Mouse (Mus musculus) erythroblast, adult 5-6 weeks (primary cell): Measurements from ENCODE around the gene Chd6. TPM values are rescaled to one million over a fixed set of nuclear protein-coding genes. Genes with fewer than 3 reads are reported as not detected.

Experiments used
- ATAC-seq: replicated peaks from 2 replicates; pipeline ENCODE4 v1.8.0; 2016; ENCODE audit warnings: moderate number of reproducible peaks, mild to moderate bottlenecking, moderate TSS enrichment, inconsistent platforms; ENCODE audit not compliant: poor library complexity, low FRiP score, severe bottlenecking
- total RNA-seq, 2 experiments: library from RNA; stranded (forward) in 1 of 2; stranded (reverse) in 1 of 2; fragments of 150-400 nt in 1 of 2; fragments of 200-764, 138-1000 nt in 1 of 2; gene quantifications; 2 replicates each; pipeline versions ENCODE4 v1.2.3 to v1.2.4; 2015 to 2017; ENCODE audit warnings: low replicate concordance in 2 of 2

Gene Chd6
- total RNA-seq (2015; ENCODE audit: low replicate concordance) (11.3 and 22.4 TPM in 2 replicates), total RNA-seq (2017; ENCODE audit: low replicate concordance) (22.7 and 26.5 TPM in 2 replicates)

DNA sequence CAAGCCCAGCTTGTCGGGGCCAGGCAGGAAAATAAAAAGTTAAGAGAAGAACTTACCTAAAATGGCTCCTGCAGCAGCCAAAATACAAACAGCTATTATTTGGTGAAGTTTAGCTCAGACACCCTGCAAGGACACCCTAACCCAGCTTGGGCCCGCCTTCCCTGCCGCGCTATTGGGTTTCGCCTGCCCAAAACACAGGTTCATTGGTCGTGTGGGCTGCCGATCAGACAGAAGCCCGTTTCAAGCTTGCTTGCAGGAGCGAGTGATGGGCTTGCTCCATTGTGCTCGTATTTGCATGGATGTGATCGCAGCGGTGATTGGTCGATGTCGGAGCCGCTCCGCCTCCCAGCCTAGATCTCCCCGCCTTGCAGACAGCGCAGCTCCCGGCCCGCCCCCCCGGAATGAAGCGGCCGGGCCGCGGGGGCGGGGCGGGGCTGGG is at the start of gene Chd6:
Gene Chd6 (minus strand): TSS at position 143 of the 439 bp plus-strand sequence.
- ATAC-seq: peak; percentile 98

DNA sequence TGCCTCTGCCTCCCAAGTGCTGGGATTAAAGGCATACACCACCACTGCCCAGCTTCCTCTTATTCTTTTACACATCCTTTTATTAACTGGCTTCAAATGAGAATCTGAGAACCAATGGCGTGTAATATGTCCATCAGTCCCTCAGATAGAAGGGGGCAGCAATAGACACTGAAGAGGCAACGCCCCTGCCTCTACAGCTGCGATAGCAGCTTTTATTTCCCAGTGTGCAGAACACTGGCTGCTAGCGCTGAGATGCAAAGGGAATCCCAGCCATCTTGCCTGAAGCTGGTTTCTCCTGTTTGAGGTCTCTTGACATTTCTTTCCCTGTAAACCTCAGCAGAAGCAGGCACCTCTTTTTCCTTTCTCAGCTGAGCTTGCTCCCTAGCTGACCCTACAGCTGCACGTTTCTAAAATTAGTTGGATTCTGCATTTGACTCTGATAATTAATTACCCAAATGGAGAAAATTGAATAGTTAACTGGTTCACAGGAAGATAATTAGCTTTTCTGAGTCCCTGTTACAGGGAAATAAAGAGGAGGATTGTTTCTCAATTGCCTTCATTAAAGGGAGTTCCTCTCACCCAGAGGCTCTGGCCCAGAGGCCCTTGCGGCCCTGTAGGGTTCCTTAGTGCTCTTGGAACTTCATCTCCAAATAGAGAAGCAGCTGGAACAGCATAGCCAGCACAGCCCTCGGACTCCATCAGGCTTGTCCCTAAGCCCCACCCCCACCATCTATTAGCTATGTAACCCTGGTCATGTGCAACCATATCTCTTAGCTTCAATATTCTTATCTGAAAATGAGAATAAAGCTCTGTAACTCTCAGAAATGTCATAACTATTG is 41.3 kb upstream of the Chd6 start:
- no peak for ATAC-seq

DNA sequence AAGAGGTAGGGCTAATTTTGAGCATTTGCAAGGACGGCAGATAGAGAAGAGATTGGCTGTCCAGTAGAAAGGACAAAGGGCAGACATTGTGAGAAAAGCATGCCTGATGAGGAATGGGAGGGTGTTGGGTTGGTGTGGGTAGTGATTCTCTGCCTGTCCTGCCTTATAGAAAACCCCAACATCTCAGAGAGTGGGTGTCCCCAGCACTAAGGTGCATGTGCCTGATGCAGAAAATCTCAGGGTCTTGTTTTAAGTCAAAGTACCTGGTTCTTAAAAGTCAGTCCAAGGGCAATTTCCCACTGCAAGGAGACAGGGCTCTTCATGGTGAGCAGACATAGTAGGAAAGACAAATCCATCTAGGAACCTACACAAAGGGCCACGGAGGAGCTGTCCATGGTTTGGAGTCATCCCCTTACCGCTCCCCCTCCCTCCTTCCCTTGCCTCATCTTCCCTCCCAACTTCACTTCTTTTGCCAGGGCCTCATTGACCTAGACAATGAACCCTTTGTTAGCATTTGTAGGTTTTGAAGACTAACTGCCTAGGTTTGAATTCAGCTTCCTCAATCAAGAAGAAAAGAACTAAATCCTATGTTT is 39.6 kb upstream of the Chd6 start:
- no peak for ATAC-seq

DNA sequence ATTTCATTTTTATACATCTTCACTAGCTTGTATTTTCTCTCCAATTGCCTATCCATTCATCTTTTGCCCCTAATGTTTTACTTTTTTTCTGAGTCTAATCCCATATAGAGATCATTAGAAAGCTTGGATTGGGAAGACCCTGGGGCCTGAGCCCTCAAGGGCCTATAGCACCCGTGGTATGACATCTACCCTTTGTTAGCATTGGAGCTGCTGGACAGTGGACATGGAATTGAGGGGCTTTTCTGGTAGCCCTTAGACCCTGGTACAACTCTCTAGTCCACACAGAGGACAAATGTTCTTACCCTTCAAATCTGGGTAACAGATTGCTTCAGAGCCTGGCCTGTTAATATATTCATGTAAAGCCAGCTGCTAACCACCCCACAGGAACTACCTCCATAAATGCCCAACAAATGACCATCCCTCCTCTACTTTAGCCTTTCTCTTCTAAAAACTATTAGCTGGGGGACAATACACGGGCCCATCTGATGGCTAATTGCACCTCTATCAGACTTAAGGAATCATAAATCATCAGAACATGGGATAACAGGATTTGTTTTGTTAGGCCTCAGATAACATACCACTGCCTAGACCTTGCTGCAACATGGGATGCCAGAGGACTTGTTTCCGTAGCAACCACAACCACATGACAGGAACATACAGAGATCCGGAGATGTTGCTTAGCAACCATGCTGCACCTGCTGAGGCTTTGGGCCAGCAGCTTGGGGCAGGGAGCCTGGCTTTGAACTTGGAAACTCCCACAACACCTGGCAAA is 39.0 kb upstream of the Chd6 start:
- ATAC-seq: no peak

DNA sequence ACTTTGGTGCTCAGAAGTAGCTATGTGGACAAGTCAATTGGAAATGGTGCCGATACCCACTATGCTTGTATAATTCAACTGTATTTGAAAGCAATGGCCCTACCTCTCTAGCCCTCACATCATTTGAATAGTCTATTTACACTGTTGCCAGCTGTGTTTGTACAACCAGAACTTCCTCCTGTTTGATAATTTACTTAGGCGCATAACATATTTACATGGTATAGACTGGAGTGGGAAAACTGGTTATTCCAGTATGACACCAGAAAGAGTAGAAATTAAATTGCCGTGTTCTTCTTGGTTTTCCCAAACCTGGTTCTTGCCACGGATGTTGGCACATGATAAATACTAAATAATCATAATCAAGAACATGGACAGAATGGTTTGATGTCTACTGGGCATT is 35.9 kb upstream of the Chd6 start:
- no peak for ATAC-seq

DNA sequence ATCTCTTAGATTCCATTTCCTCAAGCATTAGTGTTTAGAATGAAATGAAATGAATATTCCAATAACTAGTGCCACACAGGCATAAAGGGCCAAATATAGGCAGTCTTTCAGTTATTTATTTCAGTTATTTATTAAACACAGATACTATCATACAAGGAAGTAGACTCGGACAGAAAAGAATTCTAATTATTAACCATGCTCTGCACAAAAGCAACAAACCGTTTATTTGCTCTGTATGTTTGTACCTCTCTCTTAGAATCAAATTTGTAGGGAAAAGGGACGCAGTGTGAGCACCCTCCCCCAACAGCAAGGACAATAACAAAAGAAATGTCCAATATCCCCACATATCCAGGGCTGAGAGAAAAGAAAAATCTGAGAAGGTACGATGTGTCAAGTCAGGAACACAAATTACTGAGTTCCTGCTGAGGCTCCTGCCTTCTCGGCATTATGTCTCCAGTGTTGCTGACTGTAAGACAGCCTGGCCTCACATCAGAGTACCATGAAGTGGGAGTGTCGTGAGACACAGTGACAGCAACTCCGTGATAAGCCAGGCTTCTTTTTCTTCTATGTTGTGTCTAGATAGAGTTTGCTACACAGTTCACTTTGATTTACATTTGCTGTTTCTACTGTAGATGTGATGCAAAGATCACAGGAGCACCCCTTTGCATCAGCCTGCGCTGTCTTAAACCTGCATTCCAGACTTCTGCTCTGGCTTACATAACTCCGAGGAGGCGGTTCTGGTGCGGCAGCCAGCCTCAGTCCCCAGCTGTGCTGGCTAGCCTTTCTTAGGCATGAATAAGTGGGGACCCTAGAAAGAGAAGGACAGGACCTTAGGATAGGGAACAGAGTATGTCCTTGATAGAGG is 30.0 kb upstream of the Chd6 start:
- ATAC-seq: no peak

DNA sequence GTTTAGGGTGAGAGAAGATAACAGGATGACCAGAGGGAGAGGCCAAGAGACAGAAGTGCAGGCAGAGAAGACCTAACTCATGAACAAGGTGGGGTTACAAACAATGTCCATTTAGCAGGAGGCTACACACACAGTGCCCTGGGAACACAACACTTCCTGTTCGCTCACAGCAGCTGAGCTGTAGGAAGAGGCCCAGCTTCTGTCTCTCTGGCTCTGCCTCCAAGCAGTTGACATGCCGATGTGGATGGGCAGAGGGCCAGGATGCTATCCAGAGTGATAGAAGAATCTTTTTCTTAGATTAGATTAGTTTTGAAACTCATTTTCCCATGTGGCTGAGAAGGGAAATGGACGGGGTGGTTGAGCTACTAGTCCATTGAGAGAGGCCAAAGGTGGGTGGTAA is 28.1 kb upstream of the Chd6 start:
- no peak for ATAC-seq

DNA sequence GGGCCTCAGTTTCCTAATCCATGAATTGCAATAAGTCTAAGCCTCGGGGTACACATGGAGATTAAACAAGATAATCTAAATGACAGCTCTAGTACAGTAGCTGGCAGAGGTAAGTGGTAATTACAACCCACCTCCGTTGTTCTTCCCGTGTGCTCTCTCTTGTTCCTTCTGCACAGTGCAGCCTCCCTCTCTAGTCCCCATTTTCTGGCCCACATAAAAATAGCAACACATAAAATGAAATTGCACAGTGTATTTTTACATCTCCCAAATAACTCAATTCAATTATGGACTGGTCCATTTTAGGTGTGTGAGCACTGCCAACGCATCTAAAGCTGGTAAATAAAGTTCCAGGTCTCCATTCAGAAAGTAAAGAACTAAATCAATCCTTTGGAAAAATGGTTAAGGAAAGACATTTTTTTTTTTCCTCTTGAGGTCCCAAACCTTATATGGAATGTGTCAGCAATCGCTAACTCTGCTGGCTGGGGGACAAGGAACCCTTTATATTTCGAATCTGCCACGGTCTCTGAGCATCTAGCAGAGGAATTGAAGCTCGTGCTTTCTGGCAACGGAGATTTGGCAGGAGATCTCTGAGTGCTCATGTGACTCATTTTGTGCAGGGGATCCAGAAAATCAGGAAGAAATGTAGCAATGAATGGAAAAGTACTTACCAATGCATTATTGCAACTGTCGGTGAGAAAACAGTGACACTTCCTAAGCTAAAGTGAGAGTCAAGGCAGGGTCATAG is 19.7 kb upstream of the Chd6 start:
- ATAC-seq: no peak

DNA sequence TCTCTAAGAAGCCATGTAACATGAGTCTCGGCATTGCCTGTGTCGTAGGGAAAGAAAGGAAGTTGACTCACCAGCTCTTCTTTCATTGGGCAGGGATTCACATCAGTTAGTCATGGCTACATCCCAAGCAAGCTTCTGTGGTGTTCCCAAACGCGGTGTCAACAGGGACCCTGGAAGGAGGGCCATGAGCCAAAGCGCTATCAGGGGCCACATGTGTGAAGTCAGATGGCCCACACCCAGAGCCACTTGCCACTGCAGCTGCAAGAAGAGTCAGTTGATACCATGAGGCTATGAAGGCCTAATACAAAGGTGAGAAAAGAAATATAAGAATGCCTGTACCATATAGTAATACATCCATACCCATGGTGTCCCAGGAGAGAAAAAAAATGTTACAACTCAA is 3.1 kb upstream of the Chd6 start:
- ATAC-seq: peak; percentile 59

DNA sequence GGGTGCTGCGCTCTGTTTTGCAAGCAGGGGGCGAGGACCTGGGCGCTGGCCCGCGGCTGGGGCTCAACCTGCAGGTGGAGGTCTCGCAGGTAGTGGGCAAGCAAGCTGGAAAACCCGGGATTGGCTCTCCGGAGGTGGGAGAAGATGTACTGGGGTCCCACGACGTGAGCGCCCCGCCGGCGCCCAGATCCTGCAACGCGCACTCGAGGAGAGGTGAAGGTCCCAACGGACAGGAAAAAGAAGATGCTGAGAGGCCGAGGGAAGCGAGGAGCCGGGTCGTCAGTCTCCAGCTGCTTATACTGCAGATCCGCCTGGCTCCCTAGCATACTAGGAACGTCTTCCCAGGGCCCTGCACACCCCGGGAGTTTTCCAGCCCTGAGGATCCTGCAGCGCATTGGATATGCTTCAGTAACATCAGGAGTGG is 535 bp upstream of the Chd6 start:
- ATAC-seq: no peak

DNA sequence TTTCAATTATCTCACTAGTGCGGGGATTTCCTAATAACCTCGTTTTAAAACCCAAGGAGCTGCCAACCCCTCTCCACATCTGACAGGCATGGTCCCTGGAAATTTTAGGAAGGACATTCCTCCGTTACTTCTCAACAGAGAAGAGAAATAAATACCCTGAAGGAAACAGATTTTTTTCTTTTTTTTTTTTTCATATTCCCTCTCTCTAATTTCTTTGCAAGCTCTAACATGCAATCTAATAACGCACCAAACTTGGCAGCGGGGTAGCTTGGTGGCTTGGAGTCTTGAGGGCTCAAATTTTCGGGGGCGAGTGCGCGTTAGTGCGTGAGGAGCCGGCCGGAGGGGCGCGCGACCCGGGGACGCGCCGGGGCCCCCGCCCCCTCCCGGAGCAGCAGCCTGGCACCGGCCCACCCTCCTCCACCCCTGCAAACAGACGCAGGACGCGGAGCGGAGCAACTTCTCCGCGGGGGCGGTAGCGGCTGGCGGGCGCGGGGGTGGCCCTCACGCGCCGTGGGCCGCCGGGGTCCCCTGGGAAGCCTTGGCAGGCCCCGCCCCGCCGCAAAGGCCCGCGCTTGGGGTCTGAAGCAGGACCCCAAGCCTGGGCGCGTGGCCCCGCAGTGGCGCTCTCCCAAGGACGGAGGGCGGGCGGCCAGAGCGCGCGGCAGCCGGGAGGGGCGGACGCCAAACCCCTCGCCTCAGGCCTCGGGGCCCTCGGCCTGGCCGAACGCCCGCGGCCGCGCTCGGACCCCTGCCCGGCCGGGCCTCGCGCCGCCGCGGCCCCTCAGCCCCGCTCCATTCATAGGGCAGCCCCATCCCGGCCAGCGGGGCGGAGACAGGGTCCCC is 569 bp downstream of the Chd6 start:
- ATAC-seq: no peak; the same call in 1 of the 2 replicates

DNA sequence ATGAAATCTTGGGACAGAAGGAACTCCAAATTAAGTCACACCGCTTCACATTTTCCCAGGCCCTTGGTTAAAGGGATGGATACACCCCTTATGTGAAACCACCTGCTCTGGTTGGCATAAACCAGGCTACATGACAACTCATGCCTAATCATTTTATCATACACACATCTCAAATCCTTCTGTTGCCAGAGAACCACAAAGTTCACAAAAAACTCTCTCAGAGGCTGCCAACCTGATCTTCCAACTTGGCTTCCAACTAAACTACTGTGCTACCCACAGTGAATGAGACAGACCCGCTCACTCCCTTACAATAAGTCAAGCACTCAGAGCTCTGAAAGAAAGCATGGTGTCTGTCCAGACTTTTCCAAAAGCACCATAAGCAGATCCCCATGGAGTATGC is 1.6 kb downstream of the Chd6 start:
- no peak for ATAC-seq

DNA sequence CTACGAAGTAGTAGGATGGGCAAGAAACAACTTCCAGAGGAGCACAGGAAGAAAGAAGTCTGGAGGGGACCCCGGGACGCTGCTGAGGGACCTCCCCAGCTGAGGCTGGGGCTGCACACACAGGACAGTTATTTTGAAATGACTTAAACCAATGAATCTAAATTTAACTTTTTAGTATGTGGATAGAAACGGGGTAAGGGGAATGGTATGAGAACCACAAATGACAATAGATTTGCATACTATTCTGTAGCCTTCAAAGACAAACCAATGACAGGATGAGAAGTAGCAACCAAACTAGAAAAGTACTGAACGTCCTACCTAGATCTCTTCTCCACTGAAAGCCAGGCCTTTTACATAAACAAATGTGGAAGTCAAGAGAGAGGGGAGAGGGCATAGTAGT is 5.1 kb downstream of the Chd6 start:
- ATAC-seq: no peak

DNA sequence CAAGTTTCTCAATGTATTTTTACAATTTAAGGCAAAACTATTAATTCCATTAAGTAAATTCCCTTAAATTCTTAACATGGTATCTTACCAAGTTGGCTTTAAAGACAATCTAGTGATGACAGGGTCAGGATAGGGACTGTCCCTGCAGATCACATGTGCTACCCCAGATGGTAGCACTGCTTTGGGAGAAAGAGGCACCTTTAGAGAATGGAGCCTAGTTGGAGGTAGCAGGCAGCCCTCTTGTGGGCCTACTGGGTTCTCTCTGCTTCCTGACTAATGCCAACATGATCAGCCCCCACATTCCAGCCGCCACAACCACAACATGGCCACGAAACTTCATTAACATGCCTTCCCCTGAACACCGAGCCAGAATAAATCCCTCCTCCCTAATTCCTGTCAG is 6.8 kb downstream of the Chd6 start:
- ATAC-seq: no peak

DNA sequence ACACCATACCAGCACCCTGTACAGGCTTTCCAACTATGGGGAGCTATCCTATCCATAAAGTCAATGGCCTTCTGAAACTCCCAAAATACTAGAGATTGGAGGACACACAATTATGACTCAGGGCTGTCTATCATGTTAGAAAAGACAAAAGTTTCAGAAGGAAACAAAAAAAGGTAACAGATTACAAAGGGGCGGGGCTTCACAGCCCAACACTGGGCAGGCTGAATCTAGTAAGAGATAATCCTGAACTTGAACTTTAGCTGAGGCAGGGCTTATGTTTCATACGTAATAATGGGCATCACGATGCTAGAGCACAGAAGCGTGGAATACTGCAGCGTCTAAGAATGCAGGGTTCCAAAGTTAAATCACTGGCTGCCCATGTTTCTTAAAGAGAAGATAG is 11.1 kb downstream of the Chd6 start:
- ATAC-seq: no peak

DNA sequence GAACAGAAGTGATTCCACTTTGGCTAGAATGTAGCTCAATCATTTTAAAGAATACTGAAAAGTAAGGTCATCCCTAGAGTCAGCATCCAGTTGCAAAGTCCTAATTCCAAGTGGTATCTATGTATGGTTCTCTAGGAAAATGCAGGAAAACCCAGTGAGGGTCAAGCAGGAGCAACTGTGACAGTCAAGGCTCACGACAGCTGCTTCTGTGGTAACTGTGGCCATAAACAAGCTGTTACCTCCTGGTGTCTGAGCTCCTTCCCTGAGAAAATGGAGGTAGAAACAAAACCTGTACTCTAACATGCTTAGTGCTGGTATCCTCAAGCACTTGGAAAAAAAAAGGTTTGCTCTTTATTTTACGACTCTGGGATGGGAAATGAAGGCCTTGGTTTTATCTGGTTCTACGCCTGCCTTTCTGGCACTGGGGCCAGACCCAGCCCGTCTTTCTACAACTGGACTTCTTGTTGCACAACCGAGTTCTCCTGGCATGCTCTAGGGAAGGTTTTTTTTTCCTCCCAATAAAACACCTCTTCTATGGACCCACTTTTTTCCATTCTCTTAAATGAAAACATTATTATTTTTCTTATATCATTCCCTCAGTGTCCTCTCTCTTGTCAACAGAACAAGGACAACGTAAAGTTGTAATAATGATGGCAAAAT is 18.0 kb downstream of the Chd6 start:
- no peak for ATAC-seq

DNA sequence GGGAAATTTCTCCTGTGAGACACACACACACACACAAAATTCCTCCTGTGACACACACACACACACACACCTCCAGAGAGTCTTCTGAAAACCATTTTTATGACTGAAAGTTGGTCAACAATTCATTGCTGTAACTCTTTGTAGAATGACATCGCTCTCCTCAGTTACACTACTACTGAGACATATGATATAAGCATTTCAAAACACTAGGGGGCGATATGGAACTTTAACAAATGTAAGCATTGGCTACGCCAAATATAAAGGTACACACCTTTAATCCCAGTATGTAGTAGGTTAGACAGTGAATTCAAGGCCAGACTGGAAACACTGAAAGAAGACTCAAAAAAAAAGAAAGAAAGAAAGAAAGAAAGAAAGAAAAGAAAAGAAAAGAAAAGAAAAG is 18.7 kb downstream of the Chd6 start:
- peak; percentile 52 for ATAC-seq

DNA sequence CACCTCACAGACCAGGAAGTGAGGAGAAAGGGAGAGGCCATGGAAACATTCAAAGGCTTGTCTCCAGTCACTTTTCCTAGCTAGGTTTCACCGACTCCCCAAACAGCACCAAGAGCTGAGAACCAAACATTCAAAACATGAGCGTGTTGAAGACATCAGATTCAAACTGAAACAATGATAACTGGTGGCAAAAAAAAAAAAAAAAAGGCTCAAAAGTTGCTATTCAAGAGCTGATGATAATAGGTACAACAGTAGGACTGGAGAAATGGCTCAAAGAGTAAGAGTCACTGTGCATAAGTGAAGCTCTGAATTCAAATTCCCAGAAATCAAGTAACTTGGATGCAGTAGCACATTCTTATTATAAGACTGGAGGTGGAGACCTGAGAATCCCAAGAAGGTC is 30.3 kb downstream of the Chd6 start:
- no peak for ATAC-seq
